7 mouse cellular contexts compared by ENCODE assay signal in the genomic region with DNA sequence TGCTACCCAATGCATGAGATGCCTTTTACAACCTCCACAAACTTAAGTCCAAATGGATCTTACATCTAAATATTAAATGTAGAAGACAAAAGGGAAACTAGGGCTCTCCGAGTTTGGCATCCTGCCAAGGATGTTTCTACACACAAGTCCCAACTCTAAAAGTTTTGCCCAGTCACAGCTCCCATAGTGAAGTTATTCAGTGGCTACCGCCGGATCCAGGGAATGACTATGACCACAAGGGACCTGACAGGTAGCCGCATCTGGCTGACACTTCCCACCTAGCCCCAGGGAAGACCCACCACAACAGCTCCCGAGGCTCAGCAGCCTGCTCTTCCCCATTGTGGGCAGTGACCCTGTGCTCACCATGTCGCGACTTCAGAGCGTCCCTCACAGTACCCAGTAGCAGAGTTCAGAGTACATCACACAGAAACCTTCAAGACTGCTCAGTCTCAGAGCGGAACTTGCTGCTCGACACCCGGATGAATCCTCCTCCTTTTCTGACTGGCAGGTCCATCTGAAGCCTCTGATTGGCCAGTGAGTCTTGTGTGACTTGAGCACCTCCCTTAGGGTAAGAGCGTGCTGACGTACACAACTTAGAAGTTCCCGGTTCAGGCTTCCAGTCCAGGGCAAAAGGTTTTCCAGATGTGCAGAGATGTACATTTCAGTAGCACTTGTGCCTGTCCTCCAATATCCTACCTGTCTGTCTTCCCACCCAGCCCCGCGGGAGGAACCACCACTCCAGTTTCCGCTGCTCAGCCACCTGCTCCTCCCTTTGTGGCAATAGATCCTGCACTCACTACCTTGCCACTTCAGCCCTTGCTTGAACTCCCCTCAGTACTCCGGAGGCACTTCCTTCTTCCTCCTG. TPM values are rescaled to one million over a fixed set of nuclear protein-coding genes. Genes with fewer than 3 reads are reported as not detected.
DNase-seq lines count a peak whose midpoint lies in the region; ATAC-seq lines count a peak whose summit lies in the region.

A gene (minus strand): TSS at position 499 of the 865 bp plus-strand sequence.

- H3K27me3 ChIP-seq in embryonic facial prominence, embryonic 12.5 days: no peaks in the 10 kb centered on the region
- no peaks in the 10 kb centered on the region for H3K27me3 ChIP-seq in limb, embryonic 11.5 days (ENCODE audit: control insufficient read depth, insufficient read depth, low read length)
- H3K27me3 ChIP-seq in midbrain, embryonic 14.5 days (ENCODE audit: control insufficient read depth, insufficient read depth, low read length): no peaks in the 10 kb centered on the region

- H3K36me3 ChIP-seq in embryonic facial prominence, embryonic 12.5 days: peaks cover 3% of the 10 kb centered on the region; the same call in 1 of the 2 replicates
- H3K36me3 ChIP-seq in limb, embryonic 11.5 days (ENCODE audit: control insufficient read depth, insufficient read depth, low read length): no peaks in the 10 kb centered on the region
- no peaks in the 10 kb centered on the region for H3K36me3 ChIP-seq in midbrain, embryonic 14.5 days (ENCODE audit: control insufficient read depth, insufficient read depth, low read length)

- no peaks in the 10 kb centered on the region for H3K9me3 ChIP-seq in embryonic facial prominence, embryonic 12.5 days
- H3K9me3 ChIP-seq in limb, embryonic 11.5 days (ENCODE audit: control insufficient read depth, low read length): no peaks in the 10 kb centered on the region
- H3K9me3 ChIP-seq in midbrain, embryonic 14.5 days (ENCODE audit: control insufficient read depth, low read length): no peaks in the 10 kb centered on the region

- no peak within 1 kb of the TSS for H3K27ac ChIP-seq in embryonic facial prominence, embryonic 12.5 days
- no peak within 1 kb of the TSS for H3K27ac ChIP-seq in limb, embryonic 11.5 days (replicated peaks; ENCODE audit: low read depth, low read length)
- peak within 1 kb of the TSS; percentile 52; the same call in 1 of the 2 replicates for H3K27ac ChIP-seq in midbrain, embryonic 14.5 days (replicated peaks; ENCODE audit: low read depth, low read length)

- H3K4me1 ChIP-seq in embryonic facial prominence, embryonic 12.5 days: peaks cover 7% of the 10 kb centered on the region; the same call in 1 of the 2 replicates
- H3K4me1 ChIP-seq in limb, embryonic 11.5 days (ENCODE audit: control insufficient read depth, insufficient read depth, low read length): peaks cover 3% of the 10 kb centered on the region; the same call in 1 of the 2 replicates
- H3K4me1 ChIP-seq in midbrain, embryonic 14.5 days (ENCODE audit: control insufficient read depth, insufficient read depth, low read length): peaks cover 12% of the 10 kb centered on the region

- WGBS in embryonic facial prominence, embryonic 12.5 days: 1% methylated on average over 18 of the region's 18 CpGs
- 2% methylated on average over 18 of the region's 18 CpGs for WGBS in limb, embryonic 11.5 days
- WGBS in midbrain, embryonic 14.5 days: 1% methylated on average over 18 of the region's 18 CpGs

- H3K4me2 ChIP-seq in embryonic facial prominence, embryonic 12.5 days (replicated peaks): peak within 1 kb of the TSS; percentile 60
- H3K4me2 ChIP-seq in limb, embryonic 11.5 days (ENCODE audit: low read depth, severe bottlenecking): peak within 1 kb of the TSS; percentile 79
- H3K4me2 ChIP-seq in midbrain, embryonic 14.5 days (ENCODE audit: low read length): peak within 1 kb of the TSS; percentile 58

- peak; percentile 69 for DNase-seq in adrenal gland, postnatal 25 days
- DNase-seq in heart, adult 11 months: peak; percentile 100
- DNase-seq in kidney, adult 18-20 months: peak; percentile 85
- DNase-seq in limb, embryonic 11.5 days (ENCODE audit: low spot score): peak; percentile 80
- peak; percentile 91 for DNase-seq in midbrain, embryonic 14.5 days
- peak; percentile 63 to 69 for DNase-seq in spleen, adult 18-20 months

- H3K4me3 ChIP-seq in embryonic facial prominence, embryonic 12.5 days: peak within 1 kb of the TSS; percentile 87
- peak within 1 kb of the TSS; percentile 78 for H3K4me3 ChIP-seq in limb, embryonic 11.5 days (ENCODE audit: low read depth, low read length)
- H3K4me3 ChIP-seq in midbrain, embryonic 14.5 days (replicated peaks; ENCODE audit: low read depth, low read length): peak within 1 kb of the TSS; percentile 47

- peak; percentile 97 for ATAC-seq in embryonic facial prominence, embryonic 12.5 days (ENCODE audit: insufficient number of reproducible peaks, insufficient read depth, low FRiP score, low TSS enrichment)
- peak; percentile 98 for ATAC-seq in limb, embryonic 11.5 days (ENCODE audit: insufficient number of reproducible peaks, low FRiP score, low TSS enrichment, low read depth)
- peak; percentile 99 for ATAC-seq in midbrain, embryonic 14.5 days (ENCODE audit: low FRiP score, low TSS enrichment)

- peak within 1 kb of the TSS; percentile 75 for H3K9ac ChIP-seq in embryonic facial prominence, embryonic 12.5 days
- H3K9ac ChIP-seq in limb, embryonic 11.5 days (ENCODE audit: low read length): peak within 1 kb of the TSS; percentile 77
- peak within 1 kb of the TSS; percentile 53 for H3K9ac ChIP-seq in midbrain, embryonic 14.5 days (replicated peaks; ENCODE audit: low read length)

RNA-seq across cellular contexts. Expression of the gene that starts here (rescaled TPM):
- 42.2 and 50.5 TPM in 2 replicates for total RNA-seq in adrenal gland, postnatal 25 days (2021)
- 52.7 and 56.6 TPM in 2 replicates for polyA plus RNA-seq in embryonic facial prominence, embryonic 12.5 days (2016; fragmentation: Nextera tagmentation; extraction: Ambion mirVana)
- polyA plus RNA-seq in limb, embryonic 11.5 days (2014; fragmentation: Nextera tagmentation; extraction: Ambion mirVana): 28.2 and 29.2 TPM in 2 replicates
- 42.6 and 48.6 TPM in 2 replicates for polyA plus RNA-seq in midbrain, embryonic 14.5 days (2014; fragmentation: Nextera tagmentation; extraction: Ambion mirVana)
